Mouse (Mus musculus): Measurements from ENCODE around the gene Gnao1.

- TF ChIP-seq POLR2A (IDR thresholded peaks at IDR 0.05; ENCODE audit: low read depth, low read length) (no peak), CTCF (IDR thresholded peaks at IDR 0.05; ENCODE audit: borderline replicate concordance, insufficient read depth, low read length) (no peak)
Observed at GRCm38 (mm10) chr8:93906961-93907360, 97.2 kb downstream of the Gnao1 start.
